Mouse (Mus musculus) heart, embryonic 16.5 days (tissue): ENCODE measurements at regions not wholly inside any gene's neighbourhood (a gene's known extent, or its start where the extent isn't known, plus 50 kb on each side); places are given as distances from the start of the nearest gene placed in this dataset.

ENCODE experiments used
- ATAC-seq: fragments of 200-750 bp; cut with Nextera tagmentation; replicated peaks from 2 replicates; pipeline ENCODE4 v1.8.0; 2017; ENCODE audit warnings: moderate number of reproducible peaks; ENCODE audit not compliant: insufficient read depth, low FRiP score; ENCODE audit errors: extremely low read depth
- H3K27ac ChIP-seq: fragments of 300-500 bp; sonication (generic); 2 replicates; pipeline ENCODE4 v1.5.1; 2014; ENCODE audit warnings: mild to moderate bottlenecking, low read length, control low read depth, moderate library complexity
- H3K27me3 ChIP-seq: fragments of 300-500 bp; sonication (generic); 2 replicates; pipeline ENCODE4 v1.6.1; 2014; ENCODE audit warnings: low read length, mixed read lengths; ENCODE audit not compliant: control insufficient read depth, insufficient read depth
- H3K36me3 ChIP-seq: fragments of 300-500 bp; sonication (generic); 2 replicates; pipeline ENCODE4 v1.6.1; 2014; ENCODE audit not compliant: control insufficient read depth, insufficient read depth
- H3K4me1 ChIP-seq: fragments of 300-500 bp; sonication (generic); 2 replicates; pipeline ENCODE4 v1.6.1; 2014; ENCODE audit warnings: low read length, mixed read lengths; ENCODE audit not compliant: control insufficient read depth, insufficient read depth
- H3K4me2 ChIP-seq: fragments of 300-500 bp; sonication (generic); 2 replicates; pipeline ENCODE4 v1.6.1; 2014; ENCODE audit warnings: low read depth, mild to moderate bottlenecking, control low read depth, low read length
- H3K4me3 ChIP-seq: fragments of 300-500 bp; sonication (generic); 2 replicates; pipeline ENCODE4 v1.5.1; 2014; ENCODE audit warnings: mild to moderate bottlenecking, control low read depth, low read length
- H3K9ac ChIP-seq: fragments of 300-500 bp; sonication (generic); 2 replicates; pipeline ENCODE4 v1.6.1; 2014; ENCODE audit warnings: low read length, control low read depth
- H3K9me3 ChIP-seq: fragments of 300-500 bp; sonication (generic); replicated peaks from 2 replicates; pipeline ENCODE4 v1.6.1; 2016; ENCODE audit warnings: low read length; ENCODE audit not compliant: control insufficient read depth
- WGBS: fragments of 180-500 bp; shearing (Covaris S2); extraction: QIAGEN DNeasy Blood & Tissue Kit; methylation state at CpG from one replicate; pipeline ENCODE4 v1.1.7; 2014; 5-methylcytosine and 5-hydroxymethylcytosine counted together

GRCm38 (mm10) chr13:25829146-25829924 is 559.0 kb upstream of the Nrsn1 start:
- Histone ChIP-seq H3K9me3 (no peaks in the 10 kb centered on the region), H3K4me2 (no peak overlapping the region), H3K4me1 (no peaks in the 10 kb centered on the region), H3K27ac (no peak overlapping the region), H3K4me3 (no peak overlapping the region), H3K9ac (no peak overlapping the region), H3K27me3 (no peaks in the 10 kb centered on the region), H3K36me3 (no peaks in the 10 kb centered on the region)
- 58% methylated on average over 8 of the region's 8 CpGs for WGBS
- ATAC-seq: no peak

DNA sequence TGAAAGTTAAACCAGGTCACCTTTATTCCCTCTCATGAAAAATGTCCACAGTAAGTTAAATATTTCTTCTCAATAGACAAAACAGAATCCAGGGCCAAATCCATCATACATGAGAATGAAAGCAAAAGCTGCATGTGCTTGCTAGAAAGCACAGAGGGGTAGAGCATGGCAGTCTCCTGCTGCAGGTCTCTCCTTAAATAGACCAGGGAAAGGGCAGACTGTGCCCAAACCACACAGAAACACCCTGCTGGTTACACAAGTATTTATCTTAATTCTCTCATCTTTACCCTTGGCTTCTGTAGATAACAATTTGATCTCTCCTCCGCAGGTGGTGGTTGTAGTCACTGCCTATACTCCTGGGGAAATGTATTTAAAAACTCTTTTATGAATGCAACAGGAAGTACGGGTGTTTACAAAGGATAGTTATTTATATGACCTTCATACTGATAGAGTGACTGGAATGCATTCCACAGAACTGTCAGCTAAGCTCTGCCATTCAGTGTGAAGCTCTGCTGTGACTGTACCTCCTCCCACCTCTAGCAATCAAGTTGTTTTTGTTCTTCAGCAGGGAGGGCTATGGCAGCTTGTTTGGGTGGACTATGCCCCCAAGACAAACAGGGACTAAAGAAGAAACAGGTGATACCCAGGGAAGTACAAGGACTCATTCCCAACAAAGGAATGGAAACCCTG is 538.4 kb upstream of the Nrsn1 start:
- H3K27ac ChIP-seq: peak overlapping the region; percentile 60

GRCm38 (mm10) chr13:25793216-25793803 is 523.0 kb upstream of the Nrsn1 start:
- peaks cover 2% of the 10 kb centered on the region; the same call in 1 of the 2 replicates for H3K4me1 ChIP-seq
- H3K9ac ChIP-seq: no peak overlapping the region
- no peak overlapping the region for H3K27ac ChIP-seq
- WGBS: 52% methylated on average over 2 of the region's 2 CpGs
- no peaks in the 10 kb centered on the region for H3K27me3 ChIP-seq
- no peaks in the 10 kb centered on the region for H3K36me3 ChIP-seq
- H3K4me3 ChIP-seq: no peak overlapping the region
- H3K9me3 ChIP-seq: no peaks in the 10 kb centered on the region
- ATAC-seq: no peak
- H3K4me2 ChIP-seq: no peak overlapping the region

More for the DNA sequence above, 538.4 kb upstream of the Nrsn1 start:
- Histone ChIP-seq H3K9me3 (no peaks in the 10 kb centered on the region), H3K36me3 (no peaks in the 10 kb centered on the region), H3K4me2 (peak overlapping the region; percentile 40), H3K27me3 (no peaks in the 10 kb centered on the region), H3K4me1 (peaks cover 6% of the 10 kb centered on the region), H3K4me3 (no peak overlapping the region), H3K9ac (no peak overlapping the region; the same call in 1 of the 2 replicates)
- WGBS: 27% methylated on average over 2 of the region's 2 CpGs
- peak; percentile 72; the same call in 1 of the 2 replicates for ATAC-seq

DNA sequence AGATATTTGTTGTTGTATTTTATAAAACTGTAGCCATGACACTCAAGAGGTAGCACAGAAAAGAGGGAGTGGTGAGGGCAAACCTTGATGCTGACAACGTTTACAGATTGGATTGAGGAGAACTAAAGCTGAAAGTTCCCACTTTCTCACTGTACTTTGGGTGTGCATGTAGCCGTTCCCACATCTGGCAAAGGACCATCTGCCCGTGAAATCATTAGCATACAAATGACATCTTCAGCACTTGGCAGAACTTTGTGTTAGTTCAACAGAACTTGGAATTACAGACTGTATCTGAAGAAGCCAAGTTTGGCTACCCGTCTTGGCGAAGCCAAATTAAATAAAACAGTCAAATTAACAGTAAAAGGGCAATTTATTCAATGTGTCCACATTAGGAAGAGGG is 510.9 kb upstream of the Nrsn1 start:
- Histone ChIP-seq H3K27me3 (no peaks in the 10 kb centered on the region), H3K9ac (no peak overlapping the region), H3K4me2 (no peak overlapping the region), H3K27ac (no peak overlapping the region), H3K9me3 (no peaks in the 10 kb centered on the region), H3K4me3 (no peak overlapping the region), H3K36me3 (no peaks in the 10 kb centered on the region), H3K4me1 (no peaks in the 10 kb centered on the region)
- no peak for ATAC-seq
- WGBS: 74% methylated on average over 5 of the region's 5 CpGs

GRCm38 (mm10) chr13:25777706-25778105 is 507.4 kb upstream of the Nrsn1 start:
- peak; percentile 45 for ATAC-seq
- Histone ChIP-seq H3K27ac (peak overlapping the region; percentile 60), H3K9ac (no peak overlapping the region), H3K9me3 (no peaks in the 10 kb centered on the region), H3K4me3 (no peak overlapping the region), H3K36me3 (no peaks in the 10 kb centered on the region), H3K27me3 (no peaks in the 10 kb centered on the region), H3K4me1 (peaks cover 2% of the 10 kb centered on the region; the same call in 1 of the 2 replicates), H3K4me2 (peak overlapping the region; percentile 31)
- WGBS: 37% methylated on average over 3 of the region's 3 CpGs

DNA sequence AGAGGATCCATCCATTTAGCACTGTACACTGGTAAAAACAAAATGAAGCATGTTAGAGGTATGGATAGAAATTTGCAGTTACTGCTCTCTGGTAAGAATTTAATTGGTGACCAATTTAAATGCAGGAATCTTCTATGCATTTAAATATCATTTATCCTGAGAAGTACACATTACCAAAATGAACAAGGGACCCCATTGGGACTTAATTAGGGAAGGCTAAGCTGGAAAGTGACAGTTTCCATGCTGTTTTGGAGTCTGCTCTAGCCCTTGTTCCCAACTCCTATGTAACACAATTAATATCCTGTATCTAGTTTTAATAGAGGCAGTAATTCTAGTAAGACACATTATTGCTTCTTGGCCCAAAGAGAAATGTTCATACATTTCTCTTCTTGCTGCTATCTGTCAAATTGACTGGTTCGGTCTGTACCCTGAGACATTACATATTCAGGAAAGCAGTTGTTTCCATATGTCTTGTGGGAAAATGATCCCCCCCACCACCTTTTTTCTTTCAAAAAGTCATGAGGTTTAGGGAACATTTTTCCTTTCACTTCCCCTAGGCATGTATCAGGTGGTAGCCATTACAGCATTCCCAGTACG is 504.4 kb upstream of the Nrsn1 start:
- H3K36me3 ChIP-seq: no peaks in the 10 kb centered on the region
- peaks cover 2% of the 10 kb centered on the region; the same call in 1 of the 2 replicates for H3K4me1 ChIP-seq
- H3K9ac ChIP-seq: no peak overlapping the region
- no peaks in the 10 kb centered on the region for H3K9me3 ChIP-seq
- no peak overlapping the region for H3K27ac ChIP-seq
- no peak for ATAC-seq
- WGBS: 80% methylated on average over 2 of the region's 2 CpGs
- no peak overlapping the region for H3K4me3 ChIP-seq
- H3K27me3 ChIP-seq: no peaks in the 10 kb centered on the region
- no peak overlapping the region for H3K4me2 ChIP-seq

- H3K4me3 ChIP-seq: no peak overlapping the region
- ATAC-seq: no peak
- H3K9ac ChIP-seq: no peak overlapping the region
- H3K9me3 ChIP-seq: no peaks in the 10 kb centered on the region
- H3K4me1 ChIP-seq: peaks cover 6% of the 10 kb centered on the region
- no peaks in the 10 kb centered on the region for H3K36me3 ChIP-seq
- no peak overlapping the region for H3K4me2 ChIP-seq
- no peaks in the 10 kb centered on the region for H3K27me3 ChIP-seq
- no peak overlapping the region for H3K27ac ChIP-seq
These were observed 484.3 kb upstream of the Nrsn1 start for GRCm38 (mm10) chr13:25754515-25755105.

- H3K4me1 ChIP-seq: peaks cover 6% of the 10 kb centered on the region
- H3K36me3 ChIP-seq: no peaks in the 10 kb centered on the region
- no peaks in the 10 kb centered on the region for H3K27me3 ChIP-seq
- H3K27ac ChIP-seq: no peak overlapping the region
- no peaks in the 10 kb centered on the region for H3K9me3 ChIP-seq
- H3K9ac ChIP-seq: no peak overlapping the region
- no peak overlapping the region for H3K4me2 ChIP-seq
- no peak for ATAC-seq
- 65% methylated on average over 4 of the region's 4 CpGs for WGBS
- H3K4me3 ChIP-seq: no peak overlapping the region
These were observed 481.1 kb upstream of the Nrsn1 start for GRCm38 (mm10) chr13:25751409-25751777.
